Mouse (Mus musculus) c-Kit-positive CD71-negative TER-119-negative erythroid progenitor cells, embryonic 14.5 days (primary cell): ENCODE results near the gene Chst12.
"Not testable (repeated sequence)": the region's sequence is repeated elsewhere in the genome, so short reads cannot be mapped to it uniquely, and the experiment has no call there.

Source experiments
- DNase-seq: peaks from one replicate; pipeline ENCODE4 v3.0.0-alpha.2; 2013; ENCODE audit warnings: low read depth

Gene Chst12

GRCm38 (mm10) chr5:140505208-140505780 lies at the start of gene Chst12:
Chst12 (plus strand) TSS chr5:140505550.
- DNase-seq = peak; percentile 99

- DNase-seq = no peak
Measured at GRCm38 (mm10) chr5:140461476-140461875, 43.9 kb upstream of the Chst12 start.

- DNase-seq = not testable (repeated sequence)
Measured at GRCm38 (mm10) chr5:140463151-140463550, 42.2 kb upstream of the Chst12 start.

GRCm38 (mm10) chr5:140464943-140465342 lies 40.4 kb upstream of the Chst12 start:
- DNase-seq = no peak

- DNase-seq = peak; percentile 53
Measured at GRCm38 (mm10) chr5:140472336-140472735, 33.0 kb upstream of the Chst12 start.

GRCm38 (mm10) chr5:140481458-140481857 lies 23.9 kb upstream of the Chst12 start:
- DNase-seq = no peak

GRCm38 (mm10) chr5:140491142-140491541 lies 14.2 kb upstream of the Chst12 start:
- no peak for DNase-seq

- no peak for DNase-seq
Measured at GRCm38 (mm10) chr5:140492684-140493233, 12.6 kb upstream of the Chst12 start.

- DNase-seq = no peak
Measured at GRCm38 (mm10) chr5:140498176-140498575, 7.2 kb upstream of the Chst12 start.

GRCm38 (mm10) chr5:140500736-140501135 lies 4.6 kb upstream of the Chst12 start:
- DNase-seq = no peak

- DNase-seq = no peak
Measured at GRCm38 (mm10) chr5:140501982-140502836, 3.1 kb upstream of the Chst12 start.

- not testable (repeated sequence) for DNase-seq
Measured at GRCm38 (mm10) chr5:140502925-140503324, 2.4 kb upstream of the Chst12 start.

- DNase-seq = no peak
Measured at GRCm38 (mm10) chr5:140506096-140506794, 895 bp downstream of the Chst12 start.

- DNase-seq = no peak
Measured at GRCm38 (mm10) chr5:140507466-140508208, 2.3 kb downstream of the Chst12 start.

- DNase-seq = no peak
Measured at GRCm38 (mm10) chr5:140508686-140509085, 3.3 kb downstream of the Chst12 start.

GRCm38 (mm10) chr5:140509204-140509603 lies 3.9 kb downstream of the Chst12 start:
- DNase-seq = no peak

GRCm38 (mm10) chr5:140510012-140511000 lies 5.0 kb downstream of the Chst12 start:
- DNase-seq = no peak

- DNase-seq = no peak
Measured at GRCm38 (mm10) chr5:140513921-140514320, 8.6 kb downstream of the Chst12 start.

- no peak for DNase-seq
Measured at GRCm38 (mm10) chr5:140514799-140515486, 9.6 kb downstream of the Chst12 start.
